Mouse (Mus musculus): ENCODE data around the gene Majin. TPM values are rescaled to one million over a fixed set of nuclear protein-coding genes. Genes with fewer than 3 reads are reported as not detected.

The Majin gene
- not detected for polyA plus RNA-seq (2014; fragmentation: Illumina TruSeq; extraction: RNeasy Lipid Tissue Mini Kit (QIAGEN cat#74804))

GRCm38 (mm10) chr19:6184131-6184530 lies at the start of gene Majin:
Majin (plus strand) TSS chr19:6184388.

GRCm38 (mm10) chr19:6140678-6141393 lies 43.4 kb upstream of the Majin start, which contains the start of gene Batf2:
Batf2 (plus strand) TSS chr19:6140983.

GRCm38 (mm10) chr19:6141394-6141749 lies 42.8 kb upstream of the Majin start, which contains the start of gene Arl2:
Arl2 (minus strand) TSS chr19:6141548.

GRCm38 (mm10) chr19:6226135-6226534 lies 41.9 kb downstream of the Majin start, which contains the start of gene Gpha2:
Gpha2 (plus strand) TSS chr19:6226380.

GRCm38 (mm10) chr19:6235084-6236052 lies 51.2 kb downstream of the Majin start, which contains the start of gene Ppp2r5b:
Ppp2r5b (minus strand) TSS chr19:6235872.

GRCm38 (mm10) chr19:6241274-6242107 lies 57.3 kb downstream of the Majin start, which contains the start of gene Atg2a:
Atg2a (plus strand) TSS chr19:6241668.

Other genes with a start within 250 kb of the Majin start
- gene Pola2, start 220.2 kb upstream of the Majin start, polyA plus RNA-seq (2014; fragmentation: Illumina TruSeq; extraction: RNeasy Lipid Tissue Mini Kit (QIAGEN cat#74804)): 4.3 TPM
- not detected for gene Slc22a20, start 198.2 kb upstream of the Majin start, polyA plus RNA-seq (2014; fragmentation: Illumina TruSeq; extraction: RNeasy Lipid Tissue Mini Kit (QIAGEN cat#74804))
- gene Capn1, start 168.5 kb upstream of the Majin start, polyA plus RNA-seq (2014; fragmentation: Illumina TruSeq; extraction: RNeasy Lipid Tissue Mini Kit (QIAGEN cat#74804)): 0.74 TPM
- gene Syvn1, start 137.8 kb upstream of the Majin start, polyA plus RNA-seq (2014; fragmentation: Illumina TruSeq; extraction: RNeasy Lipid Tissue Mini Kit (QIAGEN cat#74804)): 0.37 TPM
- 25.1 TPM for gene Mrpl49, start 126.6 kb upstream of the Majin start, polyA plus RNA-seq (2014; fragmentation: Illumina TruSeq; extraction: RNeasy Lipid Tissue Mini Kit (QIAGEN cat#74804))
- 9.8 TPM for gene Fau, start 126.5 kb upstream of the Majin start, polyA plus RNA-seq (2014; fragmentation: Illumina TruSeq; extraction: RNeasy Lipid Tissue Mini Kit (QIAGEN cat#74804))
- gene Znhit2, start 123.2 kb upstream of the Majin start, polyA plus RNA-seq (2014; fragmentation: Illumina TruSeq; extraction: RNeasy Lipid Tissue Mini Kit (QIAGEN cat#74804)): not detected
- 0.97 TPM for gene Tm7sf2, start 116.0 kb upstream of the Majin start, polyA plus RNA-seq (2014; fragmentation: Illumina TruSeq; extraction: RNeasy Lipid Tissue Mini Kit (QIAGEN cat#74804))
- gene Vps51, start 107.2 kb upstream of the Majin start, polyA plus RNA-seq (2014; fragmentation: Illumina TruSeq; extraction: RNeasy Lipid Tissue Mini Kit (QIAGEN cat#74804)): 4.0 TPM
- not detected for gene Tmem262, start 104.4 kb upstream of the Majin start, polyA plus RNA-seq (2014; fragmentation: Illumina TruSeq; extraction: RNeasy Lipid Tissue Mini Kit (QIAGEN cat#74804))
- not detected for gene Gm28374, start 102.1 kb upstream of the Majin start, polyA plus RNA-seq (2014; fragmentation: Illumina TruSeq; extraction: RNeasy Lipid Tissue Mini Kit (QIAGEN cat#74804))
- 0.71 TPM for gene Zfpl1, start 99.4 kb upstream of the Majin start, polyA plus RNA-seq (2014; fragmentation: Illumina TruSeq; extraction: RNeasy Lipid Tissue Mini Kit (QIAGEN cat#74804))
- gene Cdca5, start 99.4 kb upstream of the Majin start, polyA plus RNA-seq (2014; fragmentation: Illumina TruSeq; extraction: RNeasy Lipid Tissue Mini Kit (QIAGEN cat#74804)): 10.8 TPM
- not detected for gene AC131692.1, start 90.0 kb upstream of the Majin start, polyA plus RNA-seq (2014; fragmentation: Illumina TruSeq; extraction: RNeasy Lipid Tissue Mini Kit (QIAGEN cat#74804))
- gene Naaladl1, start 78.6 kb upstream of the Majin start, polyA plus RNA-seq (2014; fragmentation: Illumina TruSeq; extraction: RNeasy Lipid Tissue Mini Kit (QIAGEN cat#74804)): not detected
- 0.97 TPM for gene Sac3d1, start 65.7 kb upstream of the Majin start, polyA plus RNA-seq (2014; fragmentation: Illumina TruSeq; extraction: RNeasy Lipid Tissue Mini Kit (QIAGEN cat#74804))
- 2.1 TPM for gene Snx15, start 56.1 kb upstream of the Majin start, polyA plus RNA-seq (2014; fragmentation: Illumina TruSeq; extraction: RNeasy Lipid Tissue Mini Kit (QIAGEN cat#74804))
- gene Batf2, start 43.4 kb upstream of the Majin start, polyA plus RNA-seq (2014; fragmentation: Illumina TruSeq; extraction: RNeasy Lipid Tissue Mini Kit (QIAGEN cat#74804)): not detected
- gene Arl2, start 42.8 kb upstream of the Majin start, polyA plus RNA-seq (2014; fragmentation: Illumina TruSeq; extraction: RNeasy Lipid Tissue Mini Kit (QIAGEN cat#74804)): 1.0 TPM
- not detected for gene Gpha2, start 42.0 kb downstream of the Majin start, polyA plus RNA-seq (2014; fragmentation: Illumina TruSeq; extraction: RNeasy Lipid Tissue Mini Kit (QIAGEN cat#74804))
- gene Ppp2r5b, start 51.5 kb downstream of the Majin start, polyA plus RNA-seq (2014; fragmentation: Illumina TruSeq; extraction: RNeasy Lipid Tissue Mini Kit (QIAGEN cat#74804)): 1.1 TPM
- not detected for gene Atg2a, start 57.3 kb downstream of the Majin start, polyA plus RNA-seq (2014; fragmentation: Illumina TruSeq; extraction: RNeasy Lipid Tissue Mini Kit (QIAGEN cat#74804))
- 10.2 TPM for gene Ehd1, start 92.3 kb downstream of the Majin start, polyA plus RNA-seq (2014; fragmentation: Illumina TruSeq; extraction: RNeasy Lipid Tissue Mini Kit (QIAGEN cat#74804))
- 1.2 TPM for gene Cdc42bpg, start 122.1 kb downstream of the Majin start, polyA plus RNA-seq (2014; fragmentation: Illumina TruSeq; extraction: RNeasy Lipid Tissue Mini Kit (QIAGEN cat#74804))
- gene Men1, start 150.6 kb downstream of the Majin start, polyA plus RNA-seq (2014; fragmentation: Illumina TruSeq; extraction: RNeasy Lipid Tissue Mini Kit (QIAGEN cat#74804)): 8.8 TPM
- 3.8 TPM for gene Map4k2, start 156.7 kb downstream of the Majin start, polyA plus RNA-seq (2014; fragmentation: Illumina TruSeq; extraction: RNeasy Lipid Tissue Mini Kit (QIAGEN cat#74804))
- 146 TPM for gene Sf1, start 179.3 kb downstream of the Majin start, polyA plus RNA-seq (2014; fragmentation: Illumina TruSeq; extraction: RNeasy Lipid Tissue Mini Kit (QIAGEN cat#74804))
- gene Pygm, start 200.0 kb downstream of the Majin start, polyA plus RNA-seq (2014; fragmentation: Illumina TruSeq; extraction: RNeasy Lipid Tissue Mini Kit (QIAGEN cat#74804)): 9.0 TPM
- gene Rasgrp2, start 215.0 kb downstream of the Majin start, polyA plus RNA-seq (2014; fragmentation: Illumina TruSeq; extraction: RNeasy Lipid Tissue Mini Kit (QIAGEN cat#74804)): 0.83 TPM
- gene Nrxn2, start 234.3 kb downstream of the Majin start, polyA plus RNA-seq (2014; fragmentation: Illumina TruSeq; extraction: RNeasy Lipid Tissue Mini Kit (QIAGEN cat#74804)): 0.14 TPM